In genomic region chr9:108117143-108117542, GRCm38 (mm10) we compare ENCODE assay signal across 22 mouse cellular contexts. TPM values are rescaled to one million over a fixed set of nuclear protein-coding genes. Genes with fewer than 3 reads are reported as not detected.
A peak's percentile ranks its signal among the peaks of the same experiment; 100 is the strongest.
DNase-seq lines count a peak whose midpoint lies in the region; ATAC-seq and TF ChIP-seq lines count a peak whose summit lies in the region.
"Had no signal": no experiment of that assay in that cellular context is flagged by ENCODE, and none has a peak within 500 bp of the region (broad histone marks: within the 10 kb centered on the region; RNA-seq: fewer than 3 reads in every experiment).

No protein-coding gene starts in this region.

- H3K4me3 ChIP-seq in intestine, embryonic 15.5 days (replicated peaks) = no peak overlapping the region
- no peak overlapping the region for H3K4me3 ChIP-seq in intestine, postnatal 0 days (ENCODE audit: low read depth, low read length)
- no peak overlapping the region for H3K4me3 ChIP-seq in embryonic facial prominence, embryonic 15.5 days (replicated peaks)
- H3K4me3 ChIP-seq: forebrain, embryonic 12.5 days; heart, embryonic 12.5 days; layer of hippocampus, adult 2 months; lung, embryonic 15.5 days had no signal

- no peak for ATAC-seq in intestine, embryonic 15.5 days
- ATAC-seq in intestine, postnatal 0 days = no peak
- no peak for ATAC-seq in embryonic facial prominence, embryonic 15.5 days (ENCODE audit: insufficient number of reproducible peaks, low FRiP score, low TSS enrichment, low read depth)
- ATAC-seq: inflammation-experienced regulatory T-cells, adult 6 months; midbrain, embryonic 16.5 days had no signal

- no peak overlapping the region for H3K4me2 ChIP-seq in intestine, embryonic 15.5 days (replicated peaks)
- no peak overlapping the region for H3K4me2 ChIP-seq in intestine, postnatal 0 days (replicated peaks; ENCODE audit: low read depth)
- H3K4me2 ChIP-seq in embryonic facial prominence, embryonic 15.5 days (replicated peaks) = no peak overlapping the region
- H3K4me2 ChIP-seq: forebrain, embryonic 12.5 days; heart, embryonic 12.5 days; lung, embryonic 15.5 days had no signal

- peak; percentile 93 for DNase-seq in adrenal gland, adult 2 months
- DNase-seq in adrenal gland, postnatal 10 days = peak; percentile 80
- no peak for DNase-seq in lung, postnatal 4 days
- no peak for DNase-seq in right cerebral cortex, postnatal 10 days (ENCODE audit: low spot score in 2 of 2)
- DNase-seq: cerebellum, adult 18-20 months; cerebellum, postnatal 36 days; gastrocnemius, postnatal 36 days; heart, postnatal 4 days; liver; right cerebral cortex, postnatal 14 days; thymus, postnatal 25 days had no signal

- peaks cover 21% of the 10 kb centered on the region for H3K4me1 ChIP-seq in intestine, embryonic 15.5 days (replicated peaks)
- peaks cover 12% of the 10 kb centered on the region for H3K4me1 ChIP-seq in intestine, postnatal 0 days (replicated peaks; ENCODE audit: control insufficient read depth, insufficient read depth, low read length)
- H3K4me1 ChIP-seq in embryonic facial prominence, embryonic 15.5 days = peaks cover 11% of the 10 kb centered on the region

- no peak for TF ChIP-seq CTCF in intestine, postnatal 0 days (IDR thresholded peaks at IDR 0.05; ENCODE audit: low read depth)

- H3K9ac ChIP-seq in intestine, embryonic 15.5 days = no peak overlapping the region
- H3K9ac ChIP-seq in intestine, postnatal 0 days (ENCODE audit: low read depth, low read length) = no peak overlapping the region
- no peak overlapping the region for H3K9ac ChIP-seq in embryonic facial prominence, embryonic 15.5 days
- H3K9ac ChIP-seq: forebrain, embryonic 12.5 days; heart, embryonic 12.5 days; lung, embryonic 15.5 days had no signal

- H3K27ac ChIP-seq in intestine, embryonic 15.5 days = peak overlapping the region; percentile 32; the same call in 1 of the 2 replicates
- H3K27ac ChIP-seq in intestine, postnatal 0 days (ENCODE audit: low read depth, low read length) = no peak overlapping the region
- 0 out of 2 replicates have a peak overlapping the region, but pooled peaks have one; percentile 44 for H3K27ac ChIP-seq in embryonic facial prominence, embryonic 15.5 days (replicated peaks)
- H3K27ac ChIP-seq: forebrain, embryonic 12.5 days; kidney, postnatal 0 days; layer of hippocampus, adult 2 months; lung, embryonic 15.5 days had no signal

- no peaks in the 10 kb centered on the region; the same call in 1 of the 2 replicates for H3K27me3 ChIP-seq in intestine, embryonic 15.5 days (replicated peaks)
- H3K27me3 ChIP-seq in intestine, postnatal 0 days (replicated peaks; ENCODE audit: control insufficient read depth, insufficient read depth, low read length) = no peaks in the 10 kb centered on the region
- no peaks in the 10 kb centered on the region; the same call in 1 of the 2 replicates for H3K27me3 ChIP-seq in embryonic facial prominence, embryonic 15.5 days
- H3K27me3 ChIP-seq: forebrain, embryonic 12.5 days had no signal

- 49% methylated on average over 4 of the region's 4 CpGs for WGBS in intestine, embryonic 15.5 days
- WGBS in intestine, postnatal 0 days = 73% methylated on average over 4 of the region's 4 CpGs
- WGBS in embryonic facial prominence, embryonic 15.5 days = 46% methylated on average over 4 of the region's 4 CpGs

- H3K9me3 ChIP-seq in intestine, embryonic 15.5 days = no peaks in the 10 kb centered on the region
- no peaks in the 10 kb centered on the region for H3K9me3 ChIP-seq in intestine, postnatal 0 days (ENCODE audit: control insufficient read depth)
- H3K9me3 ChIP-seq in embryonic facial prominence, embryonic 15.5 days (replicated peaks) = no peaks in the 10 kb centered on the region
- H3K9me3 ChIP-seq: forebrain, embryonic 12.5 days; heart, embryonic 12.5 days; lung, embryonic 15.5 days had no signal

- 0 out of 2 replicates have a peak, but pooled peaks cover 3% of the 10 kb centered on the region for H3K36me3 ChIP-seq in intestine, embryonic 15.5 days
- peaks cover 36% of the 10 kb centered on the region; the same call in 1 of the 2 replicates for H3K36me3 ChIP-seq in intestine, postnatal 0 days (ENCODE audit: control insufficient read depth, insufficient read depth)
- H3K36me3 ChIP-seq in embryonic facial prominence, embryonic 15.5 days = no peaks in the 10 kb centered on the region
- H3K36me3 ChIP-seq: heart, embryonic 12.5 days; lung, embryonic 15.5 days had no signal

RNA-seq across cellular contexts. Expression of gene Apeh, which starts 22.7 kb away (rescaled TPM):
- polyA plus RNA-seq in intestine, embryonic 15.5 days (2015; fragmentation: Nextera tagmentation; extraction: Ambion mirVana) = 76.5 and 96.8 TPM in 2 replicates
- 82.6 and 98.4 TPM in 2 replicates for polyA plus RNA-seq in intestine, postnatal 0 days (2015; fragmentation: Nextera tagmentation; extraction: Ambion mirVana)
- total RNA-seq in adrenal gland, adult 2 months (2021) = 10 to 100 TPM; 90.2 to 91.6 TPM
- polyA plus RNA-seq in adrenal gland, adult 2 months (2012; rRNA removed) = 96.2 and 121 TPM in 2 replicates
- 10 to 100 TPM; 72.2 to 81.8 TPM for total RNA-seq in adrenal gland, postnatal 10 days (2021)
- polyA plus RNA-seq in embryonic facial prominence, embryonic 15.5 days (2015; fragmentation: Nextera tagmentation; extraction: Ambion mirVana) = 48.3 and 51.2 TPM in 2 replicates

RNA-seq across cellular contexts. Expression of gene Rnf123, which starts 34.0 kb away (rescaled TPM):
- polyA plus RNA-seq in intestine, embryonic 15.5 days (2015; fragmentation: Nextera tagmentation; extraction: Ambion mirVana) = 18.6 and 23.7 TPM in 2 replicates
- 17.2 and 18.2 TPM in 2 replicates for polyA plus RNA-seq in intestine, postnatal 0 days (2015; fragmentation: Nextera tagmentation; extraction: Ambion mirVana)
- 10 to 100 TPM; 65.5 to 66.0 TPM for total RNA-seq in adrenal gland, adult 2 months (2021)
- 88.9 and 93.6 TPM in 2 replicates for polyA plus RNA-seq in adrenal gland, adult 2 months (2012; rRNA removed)
- total RNA-seq in adrenal gland, postnatal 10 days (2021) = 10 to 100 TPM; 54.3 to 71.9 TPM
- 28.7 and 34.9 TPM in 2 replicates for polyA plus RNA-seq in embryonic facial prominence, embryonic 15.5 days (2015; fragmentation: Nextera tagmentation; extraction: Ambion mirVana)

RNA-seq across cellular contexts. Expression of gene Mst1, which starts 36.9 kb away (rescaled TPM):
- polyA plus RNA-seq in intestine, embryonic 15.5 days (2015; fragmentation: Nextera tagmentation; extraction: Ambion mirVana) = 0.98 and 2.2 TPM in 2 replicates
- 0.78 and 0.84 TPM in 2 replicates for polyA plus RNA-seq in intestine, postnatal 0 days (2015; fragmentation: Nextera tagmentation; extraction: Ambion mirVana)
- total RNA-seq in adrenal gland, adult 2 months (2021) = under 1 TPM; 0.17 to 0.86 TPM
- 0.23 and 0.44 TPM in 2 replicates for polyA plus RNA-seq in adrenal gland, adult 2 months (2012; rRNA removed)
- 10 to 100 TPM; 12.8 to 28.1 TPM for total RNA-seq in adrenal gland, postnatal 10 days (2021)
- 3.1 and 3.5 TPM in 2 replicates for polyA plus RNA-seq in embryonic facial prominence, embryonic 15.5 days (2015; fragmentation: Nextera tagmentation; extraction: Ambion mirVana)
- total RNA-seq: gastrocnemius, postnatal 36 days; heart, postnatal 4 days; layer of hippocampus, adult 2 months; left cerebral cortex, adult 8-10 months had no signal
- polyA plus RNA-seq: midbrain, embryonic 16.5 days had no signal

Comparison
In these comparisons a context has a peak if more than half of its experiments do, and no peak if none do; other contexts are left out.
1. DNase-seq: peak in adrenal gland, adult 2 months (single experiment) and adrenal gland, postnatal 10 days (single experiment); none in lung, postnatal 4 days (0 of 2) and right cerebral cortex, postnatal 10 days (0 of 2).